ENCODE assay signal across 7 mouse cellular contexts in genomic region chr4:133130890-133131741, GRCm38 (mm10). TPM values are rescaled to one million over a fixed set of nuclear protein-coding genes. Genes with fewer than 3 reads are reported as not detected.
DNase-seq lines count a peak whose midpoint lies in the region; ATAC-seq and TF ChIP-seq lines count a peak whose summit lies in the region.

No protein-coding gene starts in this region.

- H3K9ac ChIP-seq in forebrain, embryonic 14.5 days (ENCODE audit: low read length), result peak overlapping the region; percentile 85
- peak overlapping the region; percentile 84 for H3K9ac ChIP-seq in limb, embryonic 11.5 days (ENCODE audit: low read length)
- peak overlapping the region; percentile 91 for H3K9ac ChIP-seq in midbrain, embryonic 11.5 days (ENCODE audit: low read length)

- WGBS in forebrain, embryonic 14.5 days, result 5% methylated on average over 17 of the region's 17 CpGs
- WGBS in limb, embryonic 11.5 days, result 5% methylated on average over 17 of the region's 17 CpGs
- WGBS in midbrain, embryonic 11.5 days, result 7% methylated on average over 17 of the region's 17 CpGs

- H3K4me3 ChIP-seq in E14TG2a.4 (replicated peaks; ENCODE audit: low read length), result peak overlapping the region; percentile 98
- H3K4me3 ChIP-seq in forebrain, embryonic 14.5 days (ENCODE audit: low read depth, low read length), result peak overlapping the region; percentile 97
- H3K4me3 ChIP-seq in limb, embryonic 11.5 days (ENCODE audit: low read depth, low read length), result peak overlapping the region; percentile 97
- peak overlapping the region; percentile 98 for H3K4me3 ChIP-seq in midbrain, embryonic 11.5 days (ENCODE audit: low read depth, low read length)

- no peaks in the 10 kb centered on the region for H3K9me3 ChIP-seq in E14TG2a.4 (ENCODE audit: low read length)
- H3K9me3 ChIP-seq in forebrain, embryonic 14.5 days (replicated peaks; ENCODE audit: control insufficient read depth, low read length), result no peaks in the 10 kb centered on the region
- H3K9me3 ChIP-seq in limb, embryonic 11.5 days (ENCODE audit: control insufficient read depth, low read length), result peaks cover 3% of the 10 kb centered on the region; the same call in 1 of the 2 replicates
- H3K9me3 ChIP-seq in midbrain, embryonic 11.5 days (ENCODE audit: control insufficient read depth, low read length), result no peaks in the 10 kb centered on the region

- H3K27me3 ChIP-seq in E14TG2a.4 (ENCODE audit: insufficient read depth, low read length), result no peaks in the 10 kb centered on the region
- H3K27me3 ChIP-seq in forebrain, embryonic 14.5 days (replicated peaks; ENCODE audit: control insufficient read depth, insufficient read depth, low read length), result no peaks in the 10 kb centered on the region
- H3K27me3 ChIP-seq in limb, embryonic 11.5 days (ENCODE audit: control insufficient read depth, insufficient read depth, low read length), result no peaks in the 10 kb centered on the region
- no peaks in the 10 kb centered on the region for H3K27me3 ChIP-seq in midbrain, embryonic 11.5 days (ENCODE audit: control insufficient read depth, insufficient read depth, low read length)

- peaks cover 10% of the 10 kb centered on the region for H3K36me3 ChIP-seq in E14TG2a.4 (ENCODE audit: insufficient read depth, low read length)
- H3K36me3 ChIP-seq in forebrain, embryonic 14.5 days (ENCODE audit: control insufficient read depth, insufficient read depth, low read length), result no peaks in the 10 kb centered on the region
- no peaks in the 10 kb centered on the region; the same call in 1 of the 2 replicates for H3K36me3 ChIP-seq in limb, embryonic 11.5 days (ENCODE audit: control insufficient read depth, insufficient read depth, low read length)
- H3K36me3 ChIP-seq in midbrain, embryonic 11.5 days (ENCODE audit: control insufficient read depth, insufficient read depth, low read length), result no peaks in the 10 kb centered on the region

- peak overlapping the region; percentile 49; the same call in 1 of the 2 replicates for H3K27ac ChIP-seq in forebrain, embryonic 14.5 days (ENCODE audit: low read depth, low read length)
- peak overlapping the region; percentile 76 for H3K27ac ChIP-seq in limb, embryonic 11.5 days (replicated peaks; ENCODE audit: low read depth, low read length)
- H3K27ac ChIP-seq in midbrain, embryonic 11.5 days (ENCODE audit: low read depth, low read length), result no peak overlapping the region; the same call in 1 of the 2 replicates

- DNase-seq in T-cell, adult 2 months (ENCODE audit: low spot score), result peak; percentile 33
- no peak for DNase-seq in forebrain, embryonic 14.5 days (ENCODE audit: low spot score)
- peak; percentile 41 for DNase-seq in limb, embryonic 11.5 days (ENCODE audit: low spot score)
- peak; percentile 92 for DNase-seq in midbrain, embryonic 11.5 days (ENCODE audit: low spot score, missing footprints)
- DNase-seq in yolk sac, embryonic 10.5 days (ENCODE audit: low spot score), result peak; percentile 24
- no peak for DNase-seq in layer of hippocampus, postnatal 10 days (ENCODE audit: low spot score in 2 of 2)

- TF ChIP-seq CTCF in E14TG2a.4 (conservative IDR thresholded peaks at IDR 0.05; ENCODE audit: low read length), result no peak

- 0 out of 2 replicates have a peak, but pooled peaks have one; percentile 29 for ATAC-seq in forebrain, embryonic 14.5 days
- ATAC-seq in limb, embryonic 11.5 days (ENCODE audit: insufficient number of reproducible peaks, low FRiP score, low TSS enrichment, low read depth), result 0 out of 2 replicates have a peak, but pooled peaks have one; percentile 33
- ATAC-seq in midbrain, embryonic 11.5 days (ENCODE audit: low FRiP score), result 0 out of 2 replicates have a peak, but pooled peaks have one; percentile 22

- peak overlapping the region; percentile 90 for H3K4me2 ChIP-seq in forebrain, embryonic 14.5 days (ENCODE audit: low read length)
- peak overlapping the region; percentile 74 for H3K4me2 ChIP-seq in limb, embryonic 11.5 days (ENCODE audit: low read depth, severe bottlenecking)
- peak overlapping the region; percentile 80 for H3K4me2 ChIP-seq in midbrain, embryonic 11.5 days

- peaks cover 72% of the 10 kb centered on the region for H3K4me1 ChIP-seq in E14TG2a.4 (replicated peaks; ENCODE audit: low read depth, low read length)
- peaks cover 21% of the 10 kb centered on the region for H3K4me1 ChIP-seq in forebrain, embryonic 14.5 days (ENCODE audit: control insufficient read depth, insufficient read depth, low read length)
- 0 out of 2 replicates have a peak, but pooled peaks cover 4% of the 10 kb centered on the region for H3K4me1 ChIP-seq in limb, embryonic 11.5 days (ENCODE audit: control insufficient read depth, insufficient read depth, low read length)
- peaks cover 19% of the 10 kb centered on the region for H3K4me1 ChIP-seq in midbrain, embryonic 11.5 days (ENCODE audit: control insufficient read depth, insufficient read depth, low read length)

RNA-seq across cellular contexts. Expression of gene Wasf2, which starts 0.8 kb away (rescaled TPM):
- 28.3 and 30.4 TPM in 2 replicates for polyA plus RNA-seq in forebrain, embryonic 14.5 days (2014; fragmentation: Nextera tagmentation; extraction: Ambion mirVana)
- 54.7 and 63.6 TPM in 2 replicates for polyA plus RNA-seq in limb, embryonic 11.5 days (2014; fragmentation: Nextera tagmentation; extraction: Ambion mirVana)
- polyA plus RNA-seq in midbrain, embryonic 11.5 days (2014; fragmentation: Nextera tagmentation; extraction: Ambion mirVana), result 38.3 and 40.1 TPM in 2 replicates
- 10 to 100 TPM; 42.3 to 42.7 TPM for total RNA-seq in layer of hippocampus, postnatal 10 days (2021)

Comparison
In these comparisons a context has a peak if more than half of its experiments do, and no peak if none do; other contexts are left out.
1. DNase-seq: peak in T-cell, adult 2 months (single experiment), limb, embryonic 11.5 days (single experiment), midbrain, embryonic 11.5 days (single experiment) and yolk sac, embryonic 10.5 days (single experiment); none in forebrain, embryonic 14.5 days (single experiment) and layer of hippocampus, postnatal 10 days (0 of 2).
2. Peak in every context shown above with its lines, with median percentiles within 50 percentile points of each other: H3K4me3 ChIP-seq, ATAC-seq, H3K4me2 ChIP-seq and H3K9ac ChIP-seq.